Mouse (Mus musculus) kidney, adult 2 months (tissue): Measurements from ENCODE around the gene Phactr3.

Experiments
- CTCF ChIP-seq: fragments of 200-500 bp; conservative IDR thresholded peaks from 2 replicates; pipeline ENCODE4 v1.5.1; 2011; ENCODE audit warnings: low read depth, mild to moderate bottlenecking, control low read depth, low read length, moderate library complexity, mixed read lengths; ENCODE audit not compliant: insufficient read depth, insufficient read length
- POLR2A ChIP-seq: fragments of 200-500 bp; IDR thresholded peaks from one replicate; pipeline ENCODE4 v1.6.1; 2011; ENCODE audit warnings: low read depth, low read length, control low read depth

GRCm38 (mm10) chr2:178131606-178132365 lies 13.0 kb downstream of the Phactr3 start:
- no peak for TF ChIP-seq POLR2A
- TF ChIP-seq CTCF, result no peak
